Mouse (Mus musculus) cerebellum, adult 2 months (tissue): ENCODE measurements around the gene Mpped1.

Source experiments
- CTCF ChIP-seq: fragments of 200-500 bp; IDR thresholded peaks from 2 replicates; pipeline ENCODE4 v1.5.1; 2011; ENCODE audit warnings: low read depth, mild to moderate bottlenecking, control low read depth, low read length, moderate library complexity, borderline replicate concordance; ENCODE audit not compliant: insufficient read depth
- POLR2A ChIP-seq: fragments of 200-500 bp; IDR thresholded peaks from 2 replicates; pipeline ENCODE4 v1.6.1; 2011; ENCODE audit warnings: low read length, control low read depth, borderline replicate concordance; ENCODE audit not compliant: insufficient read depth

GRCm38 (mm10) chr15:83832265-83832664 is 53.0 kb downstream of the Mpped1 start:
- TF ChIP-seq POLR2A = no peak
- TF ChIP-seq CTCF = no peak
